Mouse (Mus musculus): ENCODE measurements around the gene Gm15023. TPM values are rescaled to one million over a fixed set of nuclear protein-coding genes. Genes with fewer than 3 reads are reported as not detected.
"Not testable (repeated sequence)": the region's sequence is repeated elsewhere in the genome, so short reads cannot be mapped to it uniquely, and the experiment has no call there.

Gene Gm15023
- total RNA-seq (2021): not detected in 2 replicates
- long read RNA-seq: 0 reads

GRCm38 (mm10) chrX:135177532-135177931, at the start of gene Gm15023:
Gm15023 (minus strand) TSS chrX:135177632.
- DNase-seq: not testable (repeated sequence)

GRCm38 (mm10) chrX:135210436-135211221, 33.2 kb upstream of the Gm15023 start, which contains the start of gene Tceal6:
Tceal6 (minus strand) TSS chrX:135210687.
- no peak for DNase-seq

- DNase-seq: not testable (repeated sequence)
Observed at GRCm38 (mm10) chrX:135209773-135210435, 32.5 kb upstream of the Gm15023 start.

GRCm38 (mm10) chrX:135189924-135190323, 12.5 kb upstream of the Gm15023 start:
- not testable (repeated sequence) for DNase-seq

GRCm38 (mm10) chrX:135188661-135189060, 11.2 kb upstream of the Gm15023 start:
- DNase-seq: not testable (repeated sequence)

Other genes starting within 250 kb of the Gm15023 start
- gene Nxf2, start 212.9 kb downstream of the Gm15023 start, total RNA-seq (2021): not detected in 2 replicates
- gene Zmat1, start 168.4 kb downstream of the Gm15023 start, total RNA-seq (2021): 13.8 and 14.5 TPM in 2 replicates
- gene Tceal6, start 33.1 kb upstream of the Gm15023 start, total RNA-seq (2021): 3.1 and 4.1 TPM in 2 replicates
- not detected in 2 replicates for gene Pramel3, start 124.7 kb upstream of the Gm15023 start, total RNA-seq (2021)
- gene Gm5128, start 195.7 kb upstream of the Gm15023 start, total RNA-seq (2021): not detected in 2 replicates

All from adrenal gland, postnatal 25 days (tissue).